28 mouse cellular contexts compared by ENCODE assay signal in genomic region chr1:131196107-131196506, GRCm38 (mm10). TPM values are rescaled to one million over a fixed set of nuclear protein-coding genes. Genes with fewer than 3 reads are reported as not detected.
DNase-seq lines count a peak whose midpoint lies in the region; ATAC-seq and TF ChIP-seq lines count a peak whose summit lies in the region.
"Had no signal": no experiment of that assay in that cellular context is flagged by ENCODE, and none has a peak within 500 bp of the region (broad histone marks: within the 10 kb centered on the region; RNA-seq: fewer than 3 reads in every experiment).

No protein-coding gene starts in this region.

- ATAC-seq in frontal cortex, adult (ENCODE audit: low TSS enrichment), result peak; percentile 38; the same call in 1 of the 2 replicates
- no peak for ATAC-seq in megakaryocyte, adult 5-6 weeks (ENCODE audit: poor library complexity, severe bottlenecking)
- ATAC-seq in intestine, postnatal 0 days, result no peak
- ATAC-seq in stomach, postnatal 0 days (ENCODE audit: low FRiP score, low TSS enrichment), result no peak
- ATAC-seq: forebrain, embryonic 15.5 days; hindbrain, embryonic 16.5 days; midbrain, embryonic 15.5 days; Patski had no signal

- no peaks in the 10 kb centered on the region for H3K9me3 ChIP-seq in megakaryocyte, embryonic 14.5 days
- no peaks in the 10 kb centered on the region for H3K9me3 ChIP-seq in intestine, postnatal 0 days (ENCODE audit: control insufficient read depth)
- no peaks in the 10 kb centered on the region for H3K9me3 ChIP-seq in stomach, postnatal 0 days (ENCODE audit: control insufficient read depth, low read length)
- H3K9me3 ChIP-seq: embryonic facial prominence, embryonic 13.5 days; forebrain, embryonic 10.5 days; forebrain, embryonic 15.5 days; limb, embryonic 10.5 days; limb, embryonic 15.5 days; liver, embryonic 13.5 days; midbrain, embryonic 10.5 days; midbrain, embryonic 15.5 days had no signal

- H3K4me1 ChIP-seq in megakaryocyte, embryonic 14.5 days, result peaks cover 99% of the 10 kb centered on the region
- H3K4me1 ChIP-seq in intestine, postnatal 0 days (replicated peaks; ENCODE audit: control insufficient read depth, insufficient read depth, low read length), result 0 out of 2 replicates have a peak, but pooled peaks cover 2% of the 10 kb centered on the region
- peaks cover 11% of the 10 kb centered on the region for H3K4me1 ChIP-seq in stomach, postnatal 0 days (replicated peaks; ENCODE audit: control insufficient read depth, insufficient read depth)
- H3K4me1 ChIP-seq: forebrain, embryonic 15.5 days; midbrain, embryonic 15.5 days had no signal

- no peak overlapping the region for H3K9ac ChIP-seq in intestine, postnatal 0 days (ENCODE audit: low read depth, low read length)
- 0 out of 2 replicates have a peak overlapping the region, but pooled peaks have one; percentile 27 for H3K9ac ChIP-seq in stomach, postnatal 0 days (ENCODE audit: low read length)
- H3K9ac ChIP-seq: embryonic facial prominence, embryonic 13.5 days; forebrain, embryonic 15.5 days; limb, embryonic 15.5 days; liver, embryonic 13.5 days; midbrain, embryonic 15.5 days had no signal

- H3K4me2 ChIP-seq in intestine, postnatal 0 days (replicated peaks; ENCODE audit: low read depth), result no peak overlapping the region
- H3K4me2 ChIP-seq in stomach, postnatal 0 days (replicated peaks; ENCODE audit: low read depth), result no peak overlapping the region
- H3K4me2 ChIP-seq: embryonic facial prominence, embryonic 13.5 days; forebrain, embryonic 15.5 days; limb, embryonic 15.5 days; liver, embryonic 13.5 days; midbrain, embryonic 15.5 days had no signal

- WGBS in intestine, postnatal 0 days, result 59% methylated on average over 2 of the region's 2 CpGs
- 26% methylated on average over 2 of the region's 2 CpGs for WGBS in stomach, postnatal 0 days

- peaks cover 63% of the 10 kb centered on the region for H3K36me3 ChIP-seq in megakaryocyte, embryonic 14.5 days (replicated peaks; ENCODE audit: low read length)
- no peaks in the 10 kb centered on the region for H3K36me3 ChIP-seq in intestine, postnatal 0 days (ENCODE audit: control insufficient read depth, insufficient read depth)
- no peaks in the 10 kb centered on the region for H3K36me3 ChIP-seq in stomach, postnatal 0 days (ENCODE audit: control insufficient read depth, insufficient read depth, low read length)
- H3K36me3 ChIP-seq: embryonic facial prominence, embryonic 13.5 days; forebrain, embryonic 10.5 days; forebrain, embryonic 15.5 days; limb, embryonic 10.5 days; limb, embryonic 15.5 days; liver, embryonic 13.5 days; midbrain, embryonic 10.5 days; midbrain, embryonic 15.5 days had no signal

- no peaks in the 10 kb centered on the region for H3K27me3 ChIP-seq in megakaryocyte, embryonic 14.5 days (replicated peaks)
- no peaks in the 10 kb centered on the region for H3K27me3 ChIP-seq in intestine, postnatal 0 days (replicated peaks; ENCODE audit: control insufficient read depth, insufficient read depth, low read length)
- no peaks in the 10 kb centered on the region for H3K27me3 ChIP-seq in stomach, postnatal 0 days (ENCODE audit: control insufficient read depth, insufficient read depth, low read length)
- H3K27me3 ChIP-seq: embryonic facial prominence, embryonic 13.5 days; forebrain, embryonic 15.5 days; limb, embryonic 15.5 days; liver, embryonic 13.5 days; midbrain, embryonic 15.5 days; Patski had no signal

- H3K4me3 ChIP-seq in megakaryocyte, embryonic 14.5 days (replicated peaks), result peak overlapping the region; percentile 11
- H3K4me3 ChIP-seq in intestine, postnatal 0 days (ENCODE audit: low read depth, low read length), result no peak overlapping the region
- no peak overlapping the region for H3K4me3 ChIP-seq in stomach, postnatal 0 days (ENCODE audit: low read depth, low read length)
- H3K4me3 ChIP-seq: embryonic facial prominence, embryonic 13.5 days; forebrain, embryonic 10.5 days; forebrain, embryonic 15.5 days; limb, embryonic 10.5 days; limb, embryonic 15.5 days; liver, embryonic 13.5 days; midbrain, embryonic 10.5 days; midbrain, embryonic 15.5 days had no signal

- DNase-seq in frontal cortex, postnatal 36 days (ENCODE audit: low spot score in 2 of 2), result no peak
- no peak for DNase-seq in stomach, postnatal 0 days (ENCODE audit: low spot score)
- DNase-seq in urinary bladder, postnatal 14 days (ENCODE audit: low spot score), result no peak
- DNase-seq: cerebellum, adult 9-10 months; heart, postnatal 14 days; kidney, adult 11 months; kidney, postnatal 36 days; layer of hippocampus, postnatal 36 days; liver, embryonic 13.5 days; lung, adult 2 months; lung, postnatal 10 days; right cerebral cortex, postnatal 4 days; thymus, postnatal 4 days had no signal

- no peak for TF ChIP-seq CTCF in intestine, postnatal 0 days (IDR thresholded peaks at IDR 0.05; ENCODE audit: low read depth)
- TF ChIP-seq CTCF in stomach, postnatal 0 days (IDR thresholded peaks at IDR 0.05; ENCODE audit: low read depth), result no peak

- TF ChIP-seq EP300 in stomach, postnatal 0 days (optimal IDR thresholded peaks at IDR 0.05), result no peak

- peak overlapping the region; percentile 50; the same call in 1 of the 2 replicates for H3K27ac ChIP-seq in intestine, postnatal 0 days (ENCODE audit: low read depth, low read length)
- H3K27ac ChIP-seq in stomach, postnatal 0 days (replicated peaks), result peak overlapping the region; percentile 85
- H3K27ac ChIP-seq: embryonic facial prominence, embryonic 13.5 days; forebrain, embryonic 10.5 days; forebrain, embryonic 15.5 days; limb, embryonic 10.5 days; limb, embryonic 15.5 days; liver, embryonic 13.5 days; macrophage; midbrain, embryonic 10.5 days; midbrain, embryonic 15.5 days had no signal

RNA-seq across cellular contexts. Expression of gene Eif2d, which starts 43.1 kb away (rescaled TPM):
- polyA plus RNA-seq in megakaryocyte, embryonic 14.5 days (2012; ENCODE audit: insufficient read depth, low replicate concordance), result 14.6 and 15.4 TPM in 2 replicates
- total RNA-seq in megakaryocyte, adult 5-6 weeks (2015), result 28.7 and 31.0 TPM in 2 replicates
- 23.1 and 24.5 TPM in 2 replicates for total RNA-seq in megakaryocyte, adult 5-6 weeks (2017)
- 26.4 and 27.1 TPM in 2 replicates for polyA plus RNA-seq in intestine, postnatal 0 days (2015; fragmentation: Nextera tagmentation; extraction: Ambion mirVana)
- 36.3 and 38.8 TPM in 2 replicates for polyA plus RNA-seq in stomach, postnatal 0 days (2015; fragmentation: Nextera tagmentation; extraction: Ambion mirVana)

RNA-seq across cellular contexts. Expression of gene Rassf5, which starts 49.0 kb away (rescaled TPM):
- 2.1 and 3.0 TPM in 2 replicates for polyA plus RNA-seq in megakaryocyte, embryonic 14.5 days (2012; ENCODE audit: insufficient read depth, low replicate concordance)
- 81.7 and 97.9 TPM in 2 replicates for total RNA-seq in megakaryocyte, adult 5-6 weeks (2015)
- 99.6 and 110 TPM in 2 replicates for total RNA-seq in megakaryocyte, adult 5-6 weeks (2017)
- polyA plus RNA-seq in intestine, postnatal 0 days (2015; fragmentation: Nextera tagmentation; extraction: Ambion mirVana), result 5.8 and 6.4 TPM in 2 replicates
- polyA plus RNA-seq in stomach, postnatal 0 days (2015; fragmentation: Nextera tagmentation; extraction: Ambion mirVana), result 7.9 and 8.6 TPM in 2 replicates

RNA-seq across cellular contexts. Expression of gene Dyrk3, which starts 58.0 kb away (rescaled TPM):
- polyA plus RNA-seq in megakaryocyte, embryonic 14.5 days (2012; ENCODE audit: insufficient read depth, low replicate concordance), result 6.4 and 8.0 TPM in 2 replicates
- total RNA-seq in megakaryocyte, adult 5-6 weeks (2015), result 3.4 and 4.6 TPM in 2 replicates
- 4.1 and 4.8 TPM in 2 replicates for total RNA-seq in megakaryocyte, adult 5-6 weeks (2017)
- polyA plus RNA-seq in intestine, postnatal 0 days (2015; fragmentation: Nextera tagmentation; extraction: Ambion mirVana), result 0.54 and 0.80 TPM in 2 replicates
- 1.4 TPM in 2 replicates for polyA plus RNA-seq in stomach, postnatal 0 days (2015; fragmentation: Nextera tagmentation; extraction: Ambion mirVana)
- total RNA-seq: gastrocnemius, adult 8-10 months had no signal
